Mouse (Mus musculus): ENCODE measurements at regions not wholly inside any gene's neighbourhood (a gene's known extent, or its start where the extent isn't known, plus 50 kb on each side); places are given as distances from the start of the nearest gene placed in this dataset.

DNA sequence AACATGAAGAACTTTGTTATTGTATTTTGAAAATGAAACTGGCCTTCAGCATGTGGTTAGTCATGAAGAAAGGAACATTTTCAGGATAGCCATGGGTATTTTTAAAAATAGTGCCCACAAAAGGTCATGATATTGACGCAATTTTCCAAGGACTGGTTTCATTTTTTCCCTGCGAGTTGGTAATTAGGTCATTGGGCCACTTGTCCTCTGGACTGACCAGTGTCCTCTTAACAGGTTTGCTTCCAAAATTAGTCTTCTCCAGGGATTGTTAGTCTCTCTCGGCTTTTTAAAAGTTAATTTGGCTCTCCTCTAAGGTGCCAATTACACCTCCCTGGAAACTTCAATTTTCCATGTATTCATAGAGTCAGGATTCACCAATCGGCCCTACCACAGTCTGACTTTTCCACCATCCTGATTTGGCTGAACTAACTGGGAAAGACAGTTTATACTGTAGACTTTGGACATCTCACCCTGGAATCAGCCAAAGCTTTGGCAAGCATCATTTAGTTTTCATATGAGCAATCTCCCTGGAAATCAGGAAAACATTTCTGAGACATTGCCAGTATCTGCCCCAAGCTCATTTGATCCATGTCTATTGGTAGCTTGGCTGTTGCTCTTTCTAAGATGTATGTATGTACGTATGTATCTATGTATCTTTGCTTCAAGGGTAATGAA, 562.8 kb upstream of the Sox9 start:
- DNase-seq (ENCODE audit: low spot score in 2 of 2), result no peak

DNA sequence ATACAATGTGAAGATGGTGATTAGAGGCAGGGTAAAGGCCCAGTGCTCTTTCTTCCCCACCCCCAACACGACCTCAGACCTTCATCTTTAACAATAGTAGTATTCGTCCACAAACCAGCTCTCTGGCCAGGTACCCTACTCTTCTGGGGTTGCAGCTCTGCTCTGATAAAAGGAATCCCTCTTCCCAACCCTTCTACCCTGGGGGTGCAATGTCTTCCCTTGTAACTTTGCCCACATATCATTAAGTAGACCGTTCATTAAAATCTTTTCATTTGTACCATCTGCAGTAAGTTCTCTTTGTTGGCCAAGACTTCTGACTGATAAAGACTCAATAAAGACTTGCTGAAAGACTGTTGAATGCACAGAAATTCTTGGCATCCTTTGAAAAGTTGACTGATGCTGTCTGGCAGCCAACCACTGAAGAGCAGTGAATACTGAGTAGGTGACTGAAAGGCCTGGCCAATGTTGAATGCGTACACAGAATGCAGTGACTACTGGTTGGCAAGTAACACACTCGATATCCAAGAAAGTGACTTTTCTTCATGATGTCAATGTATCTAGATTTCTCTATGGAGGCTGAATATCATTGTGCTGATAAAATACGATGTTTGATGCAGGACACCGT, 547.4 kb upstream of the Sox9 start:
- DNase-seq (ENCODE audit: low spot score in 2 of 2), result no peak

DNA sequence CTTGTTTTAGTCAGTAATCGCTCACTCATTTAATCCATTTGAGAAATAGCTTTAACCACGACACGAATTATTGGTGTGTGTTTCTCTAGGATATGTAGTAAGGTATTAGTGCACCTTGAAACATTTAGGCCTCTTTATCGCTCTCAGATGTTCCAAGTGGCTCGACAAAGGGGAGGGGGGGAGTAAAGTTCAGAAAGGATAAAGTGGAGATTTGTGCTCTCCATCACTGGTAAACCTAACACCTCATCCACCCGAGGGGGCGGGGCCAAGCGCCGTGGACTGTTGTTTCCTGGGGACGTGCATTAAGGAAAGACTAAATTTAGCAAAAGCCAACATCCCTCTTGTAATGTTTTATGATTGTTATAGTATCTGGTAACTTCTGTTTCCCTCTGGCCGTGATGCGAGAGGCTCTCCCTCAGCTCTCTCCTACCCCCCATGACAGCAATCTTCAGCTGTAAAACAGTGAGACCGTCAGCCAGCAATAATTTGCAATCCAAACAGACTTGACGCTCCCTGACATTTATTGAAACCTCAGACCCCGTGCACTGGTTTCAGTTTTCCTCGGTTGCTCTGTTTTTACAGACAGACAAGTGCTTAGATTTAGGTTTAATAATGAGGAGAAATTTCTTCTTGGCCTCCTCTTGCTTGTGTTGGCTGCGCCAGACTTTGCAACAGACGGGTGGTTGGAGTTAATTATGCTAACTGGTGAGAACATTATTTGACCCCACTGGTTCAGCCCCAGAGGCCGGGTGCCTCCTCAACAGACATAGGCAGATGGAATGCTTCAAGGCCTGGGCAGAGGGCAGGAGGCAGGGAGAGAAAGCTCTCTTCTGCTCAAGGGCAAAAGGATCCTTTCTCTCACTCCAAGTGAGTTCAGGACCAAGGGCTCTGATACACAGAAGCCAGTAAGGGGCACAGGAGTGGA, 542.8 kb upstream of the Sox9 start:
- DNase-seq (ENCODE audit: low spot score in 2 of 2), result no peak

DNA sequence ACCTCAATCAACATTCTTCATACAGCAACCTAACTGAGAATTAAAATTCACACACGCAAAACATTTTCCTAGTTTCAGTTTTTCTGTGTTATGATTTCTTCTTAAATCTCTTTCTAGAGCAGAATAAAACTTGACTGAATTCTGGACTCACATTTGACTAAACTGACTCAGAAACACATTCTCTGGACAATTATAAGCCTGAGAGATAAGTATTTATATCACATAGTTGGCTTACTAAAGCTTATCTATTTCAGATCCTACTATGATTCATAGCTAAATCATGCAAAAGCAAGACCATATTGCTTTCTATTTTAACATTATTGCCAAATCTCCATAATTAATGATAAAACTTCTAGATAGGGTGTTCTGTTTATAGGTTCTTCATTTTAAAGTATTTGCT, 529.5 kb upstream of the Sox9 start:
- DNase-seq (ENCODE audit: low spot score in 2 of 2), result no peak

DNA sequence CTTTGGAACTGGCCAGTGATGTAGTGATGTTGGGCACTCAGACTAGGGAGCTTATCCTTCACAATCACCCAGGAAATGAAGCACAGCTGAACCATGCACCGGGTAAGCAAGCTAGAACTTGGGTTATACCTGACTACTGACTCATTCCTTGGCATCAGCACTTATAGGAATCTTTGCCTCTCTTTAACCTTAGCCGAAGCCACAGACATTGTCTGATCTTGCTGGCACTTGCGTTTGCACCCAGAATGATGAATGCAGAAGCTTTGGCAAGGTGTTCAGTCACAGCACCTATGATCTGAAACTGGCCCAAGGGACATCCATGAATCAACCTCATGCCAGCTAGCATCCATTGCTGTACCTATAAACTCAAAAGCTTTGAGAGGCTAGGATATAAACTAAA, 529.0 kb upstream of the Sox9 start:
- no peak for DNase-seq (ENCODE audit: low spot score in 2 of 2)

DNA sequence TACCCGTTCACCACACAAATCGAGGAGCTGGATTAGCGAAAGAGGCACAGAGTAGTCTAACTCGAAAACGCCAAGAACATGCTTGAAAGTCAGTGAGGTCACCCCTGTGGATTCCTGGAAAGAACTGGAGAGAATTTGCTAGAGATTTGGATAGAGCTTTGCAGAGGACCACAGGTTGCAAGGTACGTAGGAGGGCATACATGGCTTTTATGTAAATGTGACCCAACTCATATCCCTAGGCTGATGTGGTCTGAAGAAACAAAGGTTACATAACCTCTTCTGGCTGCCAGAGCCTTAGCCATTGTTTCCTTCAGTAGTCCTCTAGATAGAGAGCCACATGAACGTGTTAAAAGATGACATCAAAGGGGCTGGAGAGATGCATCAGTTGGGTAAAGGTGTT, 525.7 kb upstream of the Sox9 start:
- DNase-seq (ENCODE audit: low spot score in 2 of 2), result no peak

DNA sequence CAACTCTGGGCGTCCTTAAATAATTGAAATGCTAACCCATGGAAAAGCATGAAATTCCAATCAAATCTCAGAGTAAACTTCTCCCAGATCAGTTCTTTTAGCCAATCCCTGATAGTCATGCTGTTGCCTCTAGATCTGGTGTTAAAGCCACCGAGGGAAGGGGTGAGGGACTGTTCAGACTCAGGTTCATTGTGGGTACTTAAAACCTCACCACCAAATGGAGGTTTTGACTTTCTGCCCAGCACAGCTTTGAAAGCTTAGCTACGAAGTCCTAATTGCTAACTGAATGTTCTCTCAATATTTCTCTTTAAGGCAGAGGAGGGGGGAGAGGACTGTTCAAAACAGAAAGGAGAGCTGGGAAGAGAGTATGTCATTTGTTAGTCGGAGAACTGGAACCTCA, 517.9 kb upstream of the Sox9 start:
- no peak for DNase-seq (ENCODE audit: low spot score in 2 of 2)

DNA sequence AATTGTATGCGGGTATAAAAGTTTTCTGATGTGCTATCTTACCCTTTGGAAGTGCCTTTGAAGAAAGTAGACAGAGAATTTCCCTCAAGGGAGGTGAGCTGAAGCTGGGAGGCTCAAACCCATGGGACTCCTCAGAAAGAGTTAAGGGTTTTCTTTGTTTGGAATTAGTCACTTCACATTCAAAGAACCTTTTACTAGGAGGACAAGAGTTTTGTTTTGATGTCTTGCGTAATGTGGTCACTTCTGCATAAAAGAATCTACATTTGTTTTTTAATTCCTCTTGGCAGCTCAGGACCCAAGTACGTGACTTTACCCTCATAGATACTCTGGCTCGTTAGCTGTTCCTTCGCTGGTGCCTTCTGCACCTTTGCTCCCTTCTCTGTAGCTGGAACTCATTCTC, 511.1 kb upstream of the Sox9 start:
- DNase-seq (ENCODE audit: low spot score in 2 of 2), result no peak

DNA sequence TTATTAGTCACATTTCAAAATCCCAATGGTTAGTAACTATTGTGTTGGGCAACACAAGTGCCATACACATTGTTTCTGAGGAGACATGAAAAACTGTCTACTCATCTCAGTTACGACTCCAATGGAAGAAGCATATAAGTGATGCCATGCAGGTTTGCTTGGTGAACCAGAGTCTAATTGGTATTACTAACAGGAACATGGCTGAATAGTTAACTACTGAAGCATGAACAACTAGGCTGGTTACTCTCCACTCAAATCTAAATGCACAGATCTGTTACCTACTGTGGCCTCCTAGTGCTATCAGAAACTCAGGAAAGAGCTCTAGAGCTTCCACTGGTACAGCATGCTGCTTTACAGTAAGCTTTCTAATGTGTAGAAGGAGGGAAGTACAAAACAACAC, 503.5 kb upstream of the Sox9 start:
- no peak for DNase-seq (ENCODE audit: low spot score in 2 of 2)

DNA sequence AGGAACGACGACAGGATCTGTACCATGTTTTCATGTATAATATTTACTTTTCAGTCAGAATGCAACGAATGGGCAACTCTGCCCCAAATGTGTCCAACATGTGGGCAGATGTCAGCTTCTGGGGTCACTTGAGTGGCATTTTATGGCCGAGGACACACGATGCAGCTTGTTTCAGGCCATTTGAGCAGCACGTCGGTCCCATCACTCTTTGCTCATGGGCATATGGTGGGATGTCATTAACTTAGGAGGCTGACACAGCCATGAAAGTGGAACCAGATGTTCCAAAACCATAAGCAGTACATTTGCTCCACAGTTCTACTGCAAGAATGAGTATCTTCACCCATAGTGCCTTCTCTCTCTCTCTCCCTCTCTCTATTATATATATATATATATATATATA, 499.1 kb upstream of the Sox9 start:
- DNase-seq (ENCODE audit: low spot score in 2 of 2), result no peak

DNA sequence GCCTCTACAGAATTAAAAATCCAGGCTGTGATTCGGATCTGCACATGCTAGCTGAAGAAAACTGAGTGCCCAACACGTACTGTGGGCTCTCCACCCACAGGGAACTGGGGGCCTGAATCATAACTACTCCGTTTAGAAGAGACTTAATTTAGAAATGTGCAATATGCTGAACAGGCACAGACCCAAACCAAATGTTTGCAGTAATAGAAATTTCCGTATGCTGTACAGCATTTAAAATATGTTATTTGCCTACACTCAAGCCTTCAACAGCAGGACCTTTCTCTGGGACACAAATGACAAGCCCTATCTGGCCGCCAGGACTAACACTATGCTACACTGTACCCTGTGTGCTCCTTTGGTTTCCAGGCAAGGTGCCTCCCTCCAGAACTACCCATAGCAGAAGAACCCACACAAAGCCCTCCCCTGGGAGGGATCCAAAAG, 483.1 kb upstream of the Sox9 start:
- no peak for DNase-seq (ENCODE audit: low spot score in 2 of 2)

DNA sequence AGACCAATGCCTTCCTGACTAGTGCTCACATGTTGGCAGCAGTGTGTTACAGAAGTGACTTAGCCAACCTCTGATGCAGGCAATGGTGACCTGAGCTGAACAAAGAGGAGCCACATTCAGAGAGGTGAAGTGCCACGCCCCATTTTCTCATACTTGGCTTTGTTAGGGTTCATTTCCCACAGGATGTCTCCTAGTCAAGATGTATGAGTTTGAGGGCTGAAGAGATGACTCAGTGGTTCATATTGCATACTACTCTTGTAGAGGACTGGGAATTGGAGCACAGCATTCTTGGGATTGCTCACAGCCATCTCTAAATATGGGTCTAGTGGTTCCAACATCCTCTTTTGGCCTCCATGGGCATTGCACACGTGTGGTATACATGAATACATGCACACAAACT, 478.9 kb upstream of the Sox9 start:
- DNase-seq (ENCODE audit: low spot score in 2 of 2), result no peak

DNA sequence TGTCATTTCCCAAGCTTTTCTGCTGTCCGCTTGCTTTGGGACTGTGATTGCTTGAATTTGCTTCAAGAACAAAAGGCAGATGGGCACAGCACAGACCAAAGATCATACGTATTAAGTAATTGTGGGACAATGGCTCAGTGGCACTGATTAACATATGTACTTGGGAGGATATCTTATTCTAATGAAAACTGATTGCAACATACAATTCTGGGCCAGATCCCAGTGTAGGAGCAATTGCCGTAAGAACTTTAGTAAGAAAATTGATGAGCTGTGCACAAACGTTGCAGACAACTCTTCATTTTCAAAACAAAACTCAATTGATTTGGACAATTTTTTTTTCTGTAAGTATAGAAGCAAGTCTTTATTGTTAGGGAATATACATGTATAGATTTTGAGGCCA, 456.2 kb upstream of the Sox9 start:
- DNase-seq (ENCODE audit: low spot score in 2 of 2), result no peak

DNA sequence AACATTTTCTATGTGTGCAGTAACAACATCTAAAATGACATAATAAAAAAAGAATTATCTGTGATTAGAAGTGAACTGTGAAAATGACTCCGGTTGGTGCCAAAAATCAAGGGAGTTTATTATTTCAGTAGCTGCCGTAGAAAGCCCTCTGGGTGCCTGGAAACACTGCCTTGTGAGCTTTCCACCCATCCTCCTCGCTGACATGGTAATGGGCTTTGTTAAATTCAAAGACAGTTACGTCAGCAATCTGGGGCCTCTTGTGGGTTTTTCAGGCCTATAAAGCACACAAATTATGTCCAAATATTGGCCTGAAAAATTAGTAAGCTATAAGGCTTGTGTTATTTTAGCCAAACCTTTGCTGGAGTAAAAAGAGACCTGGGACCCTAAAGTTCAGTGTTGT, 454.4 kb upstream of the Sox9 start:
- DNase-seq (ENCODE audit: low spot score in 2 of 2), result no peak

DNA sequence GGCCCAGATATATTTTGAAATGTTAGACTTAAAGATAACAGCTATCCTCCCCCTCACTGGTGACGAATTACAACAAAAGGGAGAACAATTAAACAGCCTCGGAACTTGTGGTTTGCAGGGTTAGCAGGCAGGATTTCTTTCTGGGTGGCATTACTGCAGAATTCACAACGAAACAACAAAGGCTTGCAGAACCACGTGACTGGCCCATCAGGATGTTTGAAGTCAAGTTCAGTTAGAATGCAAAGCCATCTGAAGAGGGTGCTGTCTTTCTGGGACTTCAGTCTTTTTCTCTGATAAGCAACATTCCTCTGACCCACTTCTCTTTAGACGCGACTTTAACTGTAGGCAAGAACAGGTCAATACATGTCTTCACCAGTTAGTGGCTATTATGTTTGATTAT, 436.9 kb upstream of the Sox9 start:
- DNase-seq (ENCODE audit: low spot score in 2 of 2), result no peak

DNA sequence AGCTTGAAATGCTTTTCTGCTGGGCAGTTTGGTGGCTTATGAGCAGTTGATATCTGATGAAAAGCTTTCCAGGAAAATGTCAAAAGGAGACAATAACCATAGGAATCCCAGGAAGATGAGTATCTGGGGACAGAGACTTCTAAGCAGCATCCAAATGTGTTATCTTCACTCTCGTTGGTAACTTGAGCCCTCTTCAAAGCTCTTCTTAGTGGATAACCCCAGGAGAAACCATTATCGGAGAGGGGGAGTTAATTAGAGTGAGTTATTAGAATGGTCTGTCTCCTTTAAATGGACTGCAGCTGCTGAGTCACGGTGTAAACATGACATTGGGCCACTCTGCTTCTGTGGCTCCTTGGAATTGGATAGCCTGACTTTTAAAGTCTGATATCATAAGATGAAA, 436.4 kb upstream of the Sox9 start:
- no peak for DNase-seq (ENCODE audit: low spot score in 2 of 2)

DNA sequence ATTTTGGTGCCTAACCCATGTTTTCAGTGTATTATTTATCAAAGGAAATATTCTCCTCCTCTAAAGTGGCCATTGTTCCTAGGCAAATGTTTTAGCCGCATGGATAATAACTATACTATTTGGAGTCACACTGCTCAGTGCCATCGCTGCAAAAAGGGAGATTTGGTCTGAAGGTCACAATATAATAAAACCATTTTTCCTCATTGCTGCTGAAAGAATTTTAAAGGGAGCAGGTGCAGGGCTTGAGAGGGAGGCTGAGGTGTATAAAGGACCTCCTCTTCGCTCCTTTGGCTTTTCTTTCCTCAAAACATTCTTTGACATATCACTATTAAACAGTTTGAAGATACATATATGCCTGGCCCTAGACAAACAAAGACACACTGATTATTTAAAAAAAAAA, 435.9 kb upstream of the Sox9 start:
- no peak for DNase-seq (ENCODE audit: low spot score in 2 of 2)

DNA sequence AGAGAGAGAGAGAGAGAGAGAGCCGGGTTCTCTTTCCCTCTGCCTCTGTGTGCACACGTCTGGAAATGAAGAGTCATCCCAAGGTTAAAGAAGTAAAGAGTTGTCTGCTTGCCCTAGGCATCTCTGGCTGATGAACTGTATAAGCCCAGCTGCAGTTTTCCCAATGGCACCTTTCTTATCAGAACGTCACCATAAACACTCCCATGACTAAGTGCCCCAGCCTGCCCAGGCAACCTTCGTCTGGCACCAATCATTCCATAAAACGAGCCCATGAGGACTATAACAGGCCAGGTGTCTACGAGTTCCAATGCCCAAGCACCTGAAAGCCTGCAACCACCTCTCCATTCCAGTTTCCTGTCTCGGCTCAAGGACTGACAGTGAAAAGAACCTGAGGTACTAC, 435.5 kb upstream of the Sox9 start:
- DNase-seq (ENCODE audit: low spot score in 2 of 2), result no peak

DNA sequence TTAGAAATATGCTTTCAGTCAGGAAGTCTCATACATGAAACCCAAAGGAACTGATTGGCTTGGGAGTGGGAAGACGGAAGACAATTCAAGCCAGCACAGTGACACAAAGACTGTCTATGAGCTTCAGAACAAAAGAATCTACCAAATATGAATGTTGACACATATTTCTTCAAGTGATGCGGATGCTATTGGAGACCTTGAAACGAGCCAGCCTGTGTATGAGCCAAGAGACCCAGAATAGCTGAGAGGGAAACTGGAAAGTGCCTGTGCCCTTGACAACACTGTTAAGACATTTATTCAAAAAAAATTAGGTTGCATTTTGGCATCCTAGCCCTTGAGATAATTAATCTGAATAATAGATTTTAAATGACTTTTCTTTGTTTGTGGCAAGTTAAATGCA, 426.7 kb upstream of the Sox9 start:
- DNase-seq (ENCODE audit: low spot score in 2 of 2), result no peak

DNA sequence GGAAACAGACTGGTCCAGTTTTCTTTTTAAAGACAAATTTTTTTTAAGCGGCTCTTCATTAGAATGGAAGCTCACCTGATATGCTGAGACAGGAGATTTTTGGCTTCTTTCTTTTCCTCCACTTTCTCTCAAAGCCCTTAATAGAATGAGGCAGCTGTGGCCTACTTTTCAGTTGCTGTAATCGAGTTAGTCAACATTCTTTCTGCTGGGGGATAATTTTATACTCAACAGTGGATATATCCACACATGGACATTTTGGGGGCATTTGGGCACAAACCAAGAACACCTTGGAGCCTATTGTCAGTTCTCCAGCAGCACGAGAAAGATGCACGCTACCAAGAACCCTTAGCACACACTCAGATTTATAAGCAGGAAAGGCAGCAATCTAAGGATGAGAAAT, 415.3 kb upstream of the Sox9 start:
- DNase-seq (ENCODE audit: low spot score in 2 of 2), result no peak

DNA sequence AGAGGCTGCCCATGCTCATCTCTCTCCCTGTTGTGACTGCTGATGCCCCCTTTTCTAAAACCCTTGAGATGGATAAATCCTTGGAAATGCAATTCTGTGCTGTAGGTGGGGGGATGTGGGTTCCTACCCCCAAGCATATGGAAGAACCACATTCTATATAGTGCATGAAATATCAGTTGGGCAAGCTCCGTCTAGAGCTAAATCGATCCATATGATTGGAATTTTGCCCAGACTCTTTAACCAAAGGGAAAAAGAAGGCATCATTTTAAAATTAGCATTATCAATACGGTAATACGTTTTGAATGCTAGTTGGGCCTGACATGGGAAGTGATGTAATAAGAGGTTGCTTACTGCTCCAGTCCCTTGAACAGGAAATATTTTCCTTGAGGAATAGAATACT, 411.1 kb upstream of the Sox9 start:
- DNase-seq (ENCODE audit: low spot score in 2 of 2), result no peak

DNA sequence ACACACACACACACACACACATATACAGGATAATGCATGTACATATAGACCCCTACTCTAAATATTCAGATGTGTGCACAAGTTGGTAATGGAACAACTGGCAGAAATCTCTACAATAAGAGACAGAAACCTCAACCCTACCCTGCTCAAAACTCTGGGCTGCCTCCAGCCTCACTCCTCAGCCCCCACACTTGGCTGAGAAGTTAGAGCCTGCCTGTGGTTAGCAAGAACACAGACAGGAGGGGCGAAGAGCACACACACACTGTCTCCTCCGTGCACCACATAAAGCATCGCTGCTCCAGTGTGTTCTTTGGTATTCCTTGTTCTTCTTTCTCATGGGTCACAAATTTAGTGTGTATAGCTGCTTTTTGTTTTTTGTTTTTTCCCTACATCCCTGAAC, 382.0 kb upstream of the Sox9 start:
- no peak for DNase-seq (ENCODE audit: low spot score in 2 of 2)

DNA sequence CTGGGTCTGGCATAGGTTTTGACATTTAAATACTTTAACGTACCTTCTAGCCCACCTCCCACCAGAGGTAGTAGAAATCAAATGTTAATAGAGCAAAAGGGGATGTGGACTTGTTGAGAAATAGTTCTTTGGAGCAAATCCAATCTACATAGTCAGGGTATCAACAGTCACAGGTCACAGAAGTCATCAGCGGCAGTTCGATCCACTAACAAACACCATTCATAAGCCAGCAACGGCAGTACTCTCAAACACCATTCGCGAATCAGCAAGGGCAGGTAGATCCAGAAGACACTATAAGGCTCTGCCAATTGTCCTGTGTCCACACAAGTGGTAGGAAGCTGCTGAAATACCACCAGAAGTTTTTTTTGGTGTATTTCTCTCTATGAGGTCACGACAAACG, 374.3 kb upstream of the Sox9 start:
- DNase-seq (ENCODE audit: low spot score in 2 of 2), result no peak
